Mouse (Mus musculus) cerebellum, postnatal 4 days (tissue): ENCODE results near the gene Rasgrp2.

Experiments used
- DNase-seq, 2 experiments: peaks; one replicate each; pipeline ENCODE4 v3.0.0; 2022; ENCODE audit warnings: low spot score in 2 of 2, mixed read lengths in 1 of 2

Gene Rasgrp2

DNA sequence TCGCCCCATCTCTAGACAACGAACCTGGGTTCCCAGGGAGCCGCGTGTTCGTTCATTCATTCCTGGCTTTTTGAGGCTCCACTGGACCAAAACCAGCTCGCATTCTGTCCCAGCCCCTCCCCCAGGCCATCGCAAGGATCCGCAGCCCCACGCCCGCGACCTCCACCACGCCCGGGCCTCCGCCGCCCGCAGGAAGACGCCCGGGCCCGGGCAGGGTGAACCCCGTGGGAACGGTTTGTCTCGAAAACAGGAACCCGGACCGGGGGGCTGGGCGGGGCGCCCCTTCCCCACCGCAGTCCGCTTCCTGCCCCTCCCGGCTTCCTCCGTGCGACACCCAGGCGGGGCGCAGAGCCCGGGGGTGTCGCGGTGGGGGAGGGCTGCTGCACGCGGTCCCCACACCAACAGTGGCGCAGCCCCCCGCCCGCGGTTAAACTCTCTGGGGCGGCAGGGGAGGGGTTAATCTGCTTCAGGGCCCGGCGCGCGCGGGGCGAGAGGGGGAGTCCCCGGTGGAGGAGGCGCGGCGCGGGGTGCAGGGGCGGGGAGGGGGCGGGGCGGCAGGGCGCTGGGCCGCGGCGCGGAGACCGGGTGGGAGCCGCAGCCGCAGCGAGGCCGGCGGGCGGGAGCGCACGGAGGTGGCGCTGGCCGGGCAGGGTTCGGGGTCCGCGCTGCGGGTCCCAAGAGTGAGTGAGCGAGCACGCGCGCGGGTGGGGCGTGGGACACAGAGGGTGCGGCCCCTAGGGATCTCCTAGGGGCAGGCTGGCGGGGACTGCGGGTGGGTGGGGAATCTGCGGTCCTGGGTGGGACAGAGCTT is at the start of gene Rasgrp2:
Gene Rasgrp2, plus strand, starts transcription at position 56 of the 811 bp plus-strand sequence.
- DNase-seq: no peak

DNA sequence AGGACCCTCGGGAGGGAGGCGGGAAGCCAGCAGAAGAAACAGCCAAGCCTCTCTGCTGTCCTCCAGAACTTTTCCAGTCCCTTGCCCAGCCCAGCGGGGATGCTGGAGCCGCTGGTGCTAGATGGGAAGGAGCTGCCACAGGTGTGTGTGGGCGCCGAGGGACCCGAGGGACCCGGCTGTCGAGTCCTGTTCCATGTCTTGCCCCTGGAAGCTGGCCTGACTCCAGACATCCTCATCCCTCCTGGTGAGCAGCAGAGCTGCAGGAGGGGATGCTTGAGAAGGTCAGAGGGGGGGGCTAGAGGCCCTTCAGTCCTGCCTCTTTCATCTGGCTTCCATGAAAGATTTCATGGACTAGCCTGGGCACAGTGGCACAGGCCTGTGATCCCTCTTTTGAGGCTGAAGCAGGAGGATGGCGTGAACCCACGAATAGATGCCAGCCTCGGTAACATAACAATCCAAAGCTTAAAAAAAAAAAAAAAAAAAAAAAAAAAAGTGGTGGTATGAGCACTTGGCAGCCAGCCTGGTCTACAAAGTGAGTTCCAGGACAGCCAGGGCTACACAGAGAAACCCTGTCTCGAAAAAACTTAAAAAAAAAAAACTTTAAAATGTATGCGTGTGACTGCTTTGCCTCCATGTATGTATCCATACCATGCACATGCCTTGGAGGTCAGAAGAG is 47.6 kb upstream of the Rasgrp2 start:
- no peak for DNase-seq

DNA sequence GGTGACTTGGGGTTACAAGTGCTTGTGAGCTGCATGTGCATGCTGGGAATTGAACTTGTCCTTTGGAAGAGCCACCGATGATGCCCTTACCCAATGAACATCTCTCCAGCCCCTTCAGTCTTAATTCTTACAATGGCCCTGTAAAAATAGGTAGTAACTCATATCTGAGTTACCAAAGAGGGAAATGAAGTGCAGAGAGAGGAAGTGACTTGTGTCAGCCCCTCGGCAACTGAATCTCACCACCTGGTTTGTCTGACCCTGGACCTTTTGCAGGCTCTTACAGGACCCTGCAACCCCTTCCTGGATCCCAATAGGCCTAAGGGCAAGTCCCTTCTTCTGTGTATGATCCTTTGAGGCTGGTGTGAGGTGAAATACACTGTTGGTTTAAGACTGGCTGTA is 47.0 kb upstream of the Rasgrp2 start:
- no peak for DNase-seq

DNA sequence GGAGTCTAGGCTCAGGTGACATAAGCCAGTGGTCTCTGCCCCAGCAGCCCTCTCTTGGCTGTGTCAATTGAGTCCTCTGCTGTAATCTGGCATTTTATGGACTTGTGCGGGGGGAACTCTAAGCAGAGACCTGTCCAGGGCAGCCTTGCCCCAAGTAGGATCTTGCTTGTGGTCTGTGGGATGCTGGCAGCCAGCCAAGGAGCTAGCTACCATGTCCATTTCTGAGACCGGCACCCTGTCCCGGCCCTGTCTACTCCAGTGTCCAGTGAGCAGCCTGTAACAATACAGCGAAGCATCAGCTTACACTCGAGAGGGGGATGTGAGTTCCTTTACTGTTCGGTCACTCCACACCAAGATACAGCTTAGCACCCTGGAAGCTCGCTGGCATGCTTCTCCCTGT is 45.1 kb upstream of the Rasgrp2 start:
- no peak for DNase-seq

DNA sequence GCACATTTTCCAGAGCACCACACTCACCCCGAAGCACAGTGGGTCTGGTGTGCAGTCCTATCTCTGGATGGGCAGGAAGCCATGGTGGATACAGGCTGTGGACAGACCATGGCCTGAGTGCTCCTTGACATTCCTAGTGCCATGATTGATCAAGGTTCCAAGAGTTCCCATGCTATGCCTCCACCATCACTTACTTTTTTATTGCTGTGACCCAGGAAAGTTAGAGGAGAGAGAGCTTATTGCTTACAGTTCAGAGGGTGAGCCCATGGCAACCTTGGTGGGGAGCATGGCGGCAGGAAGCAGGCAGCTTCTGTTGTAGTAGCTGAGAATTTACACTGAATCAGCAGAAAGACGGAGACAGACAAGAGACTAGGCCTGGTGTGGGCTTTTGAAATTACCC is 37.8 kb upstream of the Rasgrp2 start:
- no peak for DNase-seq

DNA sequence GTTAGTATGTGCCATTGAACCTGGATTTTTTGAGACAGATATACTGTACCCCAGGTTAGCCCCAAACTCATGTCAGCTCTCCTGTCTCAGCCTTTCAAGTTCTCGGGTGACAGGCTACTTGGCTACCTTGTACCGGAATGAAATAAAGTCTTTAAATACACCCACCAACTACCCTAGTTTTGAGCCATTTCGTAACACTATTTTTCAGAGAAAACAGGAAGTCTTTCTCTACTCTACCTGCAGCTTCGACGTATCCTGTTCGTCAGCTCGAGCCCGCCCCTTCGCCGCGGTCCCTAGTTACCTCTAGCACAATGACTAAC is 36.1 kb upstream of the Rasgrp2 start:
- no peak for DNase-seq

DNA sequence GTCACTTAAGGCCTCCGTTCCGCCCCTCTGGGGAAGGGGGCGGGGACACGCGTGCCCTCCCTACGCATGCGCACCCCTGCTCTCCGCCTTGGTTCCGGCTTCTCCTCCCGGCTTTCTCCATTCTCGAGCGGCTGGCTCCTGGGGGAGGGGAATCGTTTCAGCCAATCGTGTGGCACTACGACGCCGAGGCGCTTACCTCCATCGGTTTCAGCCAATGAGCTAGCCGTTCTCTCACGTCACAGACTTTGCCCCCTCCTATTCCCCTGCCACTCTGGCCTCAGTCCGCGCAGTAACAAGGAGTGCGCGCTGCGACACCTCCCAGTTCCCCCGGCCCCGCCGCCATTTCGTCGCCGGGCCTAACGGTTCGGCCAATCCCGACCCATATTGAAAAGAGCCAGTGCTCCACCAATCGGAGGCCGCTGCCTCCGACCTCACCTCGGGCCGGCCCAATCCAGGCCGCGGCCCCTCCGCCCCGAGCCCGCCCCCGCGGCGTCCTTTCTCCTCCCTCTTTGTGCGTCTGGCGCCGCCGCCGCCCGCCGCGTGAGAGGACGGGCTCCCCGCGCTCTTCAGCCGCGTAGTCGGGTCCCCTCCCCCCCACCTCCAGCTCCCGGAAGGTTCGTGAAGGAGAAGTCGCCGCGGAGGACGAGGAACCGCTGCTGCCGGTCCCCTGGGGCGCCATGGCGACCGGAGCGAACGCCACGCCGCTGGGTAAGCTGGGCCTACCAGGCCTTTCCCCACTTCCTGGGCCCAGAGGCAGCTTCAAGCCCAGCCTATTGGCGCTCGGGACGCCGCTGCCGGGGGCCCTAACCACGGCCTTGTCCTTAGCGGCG is 35.5 kb upstream of the Rasgrp2 start, which contains the start of gene Sf1:
Gene Sf1, plus strand, starts transcription at position 280 of the 830 bp plus-strand sequence.
- DNase-seq: peak; percentile 97 to 99

DNA sequence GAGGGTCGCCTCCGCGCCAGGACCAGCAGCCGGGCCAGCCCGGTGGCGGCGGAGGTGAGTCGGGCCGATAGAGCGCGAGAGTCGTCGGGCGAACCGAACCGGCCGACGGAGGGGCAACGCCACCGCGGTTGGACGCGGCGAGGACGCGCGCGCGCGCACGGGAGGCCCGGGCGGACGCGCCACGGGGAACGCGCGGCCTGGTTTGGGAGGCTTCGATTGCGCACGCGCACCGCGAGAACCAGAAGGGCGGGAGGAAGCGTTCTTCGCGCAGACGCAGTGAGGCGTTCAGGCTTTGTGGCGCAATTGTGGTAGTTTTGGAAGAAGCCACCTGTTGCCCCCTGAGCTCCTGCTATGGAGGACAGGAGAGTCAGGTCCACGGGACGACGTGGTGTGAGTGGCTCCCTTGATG is 34.8 kb upstream of the Rasgrp2 start:
- DNase-seq: peak; percentile 84 to 93

DNA sequence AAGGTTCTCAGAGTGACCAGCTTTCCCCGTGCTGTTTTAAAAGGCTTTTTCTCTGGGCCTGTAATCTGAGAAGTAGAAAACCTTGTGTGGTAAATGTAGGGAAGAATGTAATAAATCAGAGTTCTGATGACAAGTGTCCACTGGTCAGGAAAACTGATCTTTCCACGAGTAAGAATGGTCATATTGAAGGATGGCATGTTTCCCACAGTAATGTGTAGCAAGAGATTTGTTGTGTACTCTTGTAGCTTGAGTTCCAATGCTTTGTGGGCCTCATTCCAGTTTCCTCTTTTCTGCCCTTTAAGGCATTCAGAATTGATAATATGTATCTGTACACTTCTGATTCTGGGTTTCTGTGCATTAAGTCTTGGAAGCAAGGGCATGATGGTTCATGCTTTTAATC is 34.3 kb upstream of the Rasgrp2 start:
- no peak for DNase-seq

DNA sequence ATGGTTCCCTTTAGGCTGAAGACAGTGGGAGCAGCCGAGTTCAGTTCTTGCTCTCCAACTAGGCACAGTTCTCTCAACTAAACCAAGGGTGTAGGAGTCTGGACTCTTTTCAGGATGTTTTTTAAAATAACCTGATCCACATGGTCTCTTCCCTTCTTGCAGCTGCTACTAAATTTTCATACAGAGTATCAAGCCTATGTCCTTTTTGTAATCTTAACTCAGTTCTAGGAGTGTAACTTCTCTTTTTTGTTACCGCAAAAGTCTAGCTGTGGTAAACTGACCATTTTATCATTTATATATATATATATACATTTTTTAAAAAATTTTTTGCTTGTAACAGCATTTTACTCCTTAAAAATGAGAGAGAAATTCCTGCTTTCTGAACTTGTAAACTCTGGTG is 29.0 kb upstream of the Rasgrp2 start:
- DNase-seq: no peak

DNA sequence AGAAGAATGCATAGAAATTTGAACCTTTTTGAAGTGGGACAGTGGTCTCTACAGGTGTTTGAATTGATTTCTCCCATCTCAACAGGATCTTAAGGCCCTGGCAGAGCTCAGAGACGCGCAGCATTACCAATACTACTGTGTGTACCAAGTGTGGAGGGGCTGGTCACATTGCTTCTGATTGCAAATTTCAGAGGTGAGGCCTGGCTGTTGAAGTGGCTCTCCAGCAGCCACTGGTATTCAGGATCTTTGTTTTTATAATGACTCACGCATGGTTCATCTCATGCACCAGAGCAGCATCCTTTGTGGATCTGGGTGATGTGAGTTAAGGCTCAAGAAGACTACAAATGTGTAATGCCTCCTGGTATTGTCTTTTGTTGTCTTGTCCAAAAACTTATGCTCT is 26.7 kb upstream of the Rasgrp2 start:
- DNase-seq: no peak

DNA sequence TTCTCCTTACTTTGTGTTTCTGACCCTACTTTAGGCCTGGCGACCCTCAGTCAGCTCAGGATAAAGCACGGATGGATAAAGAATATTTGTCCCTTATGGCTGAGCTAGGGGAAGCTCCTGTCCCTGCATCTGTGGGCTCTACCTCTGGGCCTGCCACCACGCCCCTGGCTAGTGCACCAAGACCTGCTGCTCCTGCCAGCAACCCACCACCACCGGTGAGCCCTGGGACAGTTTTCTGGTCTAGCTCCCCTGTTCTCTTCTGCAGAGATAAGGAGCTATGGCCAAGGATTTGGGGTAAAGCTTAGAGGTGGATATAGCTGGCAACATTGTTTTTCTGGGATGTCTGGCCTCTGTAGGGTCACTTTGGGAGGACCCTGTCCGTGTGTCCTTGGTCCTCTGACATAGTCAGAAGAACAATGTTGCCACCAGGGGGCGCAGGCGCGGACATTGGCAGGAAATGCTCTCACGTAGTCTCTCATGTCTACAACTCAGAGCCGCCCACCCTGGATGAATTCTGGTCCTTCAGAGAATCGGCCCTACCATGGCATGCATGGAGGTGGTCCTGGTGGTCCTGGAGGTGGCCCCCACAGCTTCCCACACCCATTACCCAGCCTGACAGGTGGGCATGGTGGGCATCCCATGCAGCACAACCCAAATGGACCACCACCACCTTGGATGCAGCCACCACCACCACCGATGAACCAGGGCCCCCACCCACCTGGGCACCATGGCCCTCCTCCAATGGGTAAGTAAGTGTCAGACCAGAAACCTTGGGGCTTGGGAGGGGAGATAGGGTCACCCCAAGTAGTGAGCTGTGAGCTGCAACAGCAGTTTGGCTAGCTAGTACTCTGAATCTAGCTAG is 25.4 kb upstream of the Rasgrp2 start:
- peak; percentile 79 to 90 for DNase-seq

DNA sequence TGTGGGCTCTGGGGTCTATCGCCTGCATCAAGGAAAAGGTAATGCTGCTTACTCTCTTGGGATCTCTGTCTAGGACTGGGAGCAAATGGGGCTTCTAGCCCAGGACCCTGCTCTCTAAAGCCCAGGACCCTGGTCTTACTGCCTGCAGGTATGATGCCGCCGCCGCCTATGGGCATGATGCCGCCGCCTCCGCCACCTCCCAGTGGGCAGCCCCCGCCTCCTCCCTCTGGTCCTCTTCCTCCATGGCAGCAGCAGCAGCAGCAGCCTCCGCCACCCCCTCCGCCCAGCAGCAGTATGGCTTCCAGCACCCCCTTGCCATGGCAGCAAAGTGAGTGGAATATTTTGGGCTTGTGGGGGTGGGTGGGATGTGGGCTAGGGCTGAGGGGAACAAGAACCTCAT is 24.6 kb upstream of the Rasgrp2 start:
- DNase-seq: no peak

DNA sequence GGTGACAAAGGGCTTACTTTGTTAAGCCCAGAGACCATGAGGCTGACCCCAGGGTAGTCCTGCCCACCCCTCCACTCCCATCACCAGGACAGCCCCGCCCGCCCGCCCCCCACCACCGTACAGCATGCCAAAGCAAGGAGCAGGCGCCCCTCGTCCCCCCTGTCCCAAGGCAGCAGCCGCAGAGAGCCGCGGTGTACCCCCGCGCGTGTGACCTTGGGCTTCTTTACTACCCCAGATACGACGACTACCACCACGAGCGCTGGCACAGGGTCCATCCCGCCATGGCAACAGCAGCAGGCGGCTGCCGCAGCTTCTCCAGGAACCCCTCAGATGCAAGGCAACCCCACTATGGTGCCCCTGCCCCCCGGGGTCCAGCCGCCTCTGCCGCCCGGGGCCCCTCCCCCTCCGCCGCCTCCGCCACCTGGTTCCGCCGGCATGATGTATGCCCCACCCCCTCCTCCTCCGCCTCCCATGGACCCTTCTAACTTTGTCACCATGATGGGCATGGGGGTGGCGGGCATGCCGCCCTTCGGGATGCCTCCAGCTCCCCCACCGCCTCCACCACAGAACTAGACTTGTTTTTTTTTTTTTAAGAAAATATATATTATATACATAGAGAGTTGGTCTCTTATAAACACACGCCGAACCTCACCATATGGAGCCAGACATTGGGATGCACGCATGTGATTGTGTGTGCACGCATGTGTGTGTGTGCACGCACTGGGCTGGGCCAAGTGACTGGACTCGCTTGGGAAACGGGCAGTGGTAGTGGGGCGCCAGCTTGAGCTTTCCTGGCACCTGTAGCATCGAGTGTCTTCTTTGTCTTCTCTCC is 23.5 kb upstream of the Rasgrp2 start:
- DNase-seq: no peak

DNA sequence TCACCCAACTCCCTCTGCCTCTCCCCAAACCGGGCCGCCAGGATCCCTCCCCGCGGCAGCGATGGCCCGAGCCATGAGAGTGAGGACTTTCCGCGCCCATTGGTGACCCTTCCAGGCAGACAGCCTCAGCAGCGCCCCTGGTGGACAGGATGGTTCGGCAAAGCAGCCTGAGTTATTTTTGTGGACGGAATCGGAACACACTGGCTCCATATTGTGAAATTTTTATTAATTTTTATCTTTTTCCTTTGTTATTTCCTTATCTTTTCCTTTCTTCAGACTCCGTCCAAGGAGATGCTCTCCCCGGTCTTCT is 22.9 kb upstream of the Rasgrp2 start:
- peak; percentile 66 to 82 for DNase-seq

DNA sequence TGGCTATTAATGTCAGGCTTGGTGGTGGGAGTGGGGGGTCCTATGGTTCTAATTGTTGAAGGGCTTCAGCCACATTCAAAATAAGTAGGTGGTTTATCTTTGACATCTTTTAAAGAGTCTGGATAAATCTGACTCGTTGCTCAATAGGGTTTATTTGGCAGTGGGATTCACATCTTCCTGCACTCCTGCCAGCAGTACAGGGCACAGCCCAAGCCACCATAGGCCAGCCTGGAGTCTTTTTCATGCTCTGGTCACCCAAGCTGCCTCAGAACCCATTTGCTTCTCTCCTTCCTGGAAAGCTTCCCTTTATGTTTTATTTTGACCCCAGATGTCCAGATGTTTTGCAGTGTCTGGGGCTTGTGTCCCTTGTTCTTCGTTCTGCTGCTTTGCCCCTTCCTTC is 22.5 kb upstream of the Rasgrp2 start:
- no peak for DNase-seq

DNA sequence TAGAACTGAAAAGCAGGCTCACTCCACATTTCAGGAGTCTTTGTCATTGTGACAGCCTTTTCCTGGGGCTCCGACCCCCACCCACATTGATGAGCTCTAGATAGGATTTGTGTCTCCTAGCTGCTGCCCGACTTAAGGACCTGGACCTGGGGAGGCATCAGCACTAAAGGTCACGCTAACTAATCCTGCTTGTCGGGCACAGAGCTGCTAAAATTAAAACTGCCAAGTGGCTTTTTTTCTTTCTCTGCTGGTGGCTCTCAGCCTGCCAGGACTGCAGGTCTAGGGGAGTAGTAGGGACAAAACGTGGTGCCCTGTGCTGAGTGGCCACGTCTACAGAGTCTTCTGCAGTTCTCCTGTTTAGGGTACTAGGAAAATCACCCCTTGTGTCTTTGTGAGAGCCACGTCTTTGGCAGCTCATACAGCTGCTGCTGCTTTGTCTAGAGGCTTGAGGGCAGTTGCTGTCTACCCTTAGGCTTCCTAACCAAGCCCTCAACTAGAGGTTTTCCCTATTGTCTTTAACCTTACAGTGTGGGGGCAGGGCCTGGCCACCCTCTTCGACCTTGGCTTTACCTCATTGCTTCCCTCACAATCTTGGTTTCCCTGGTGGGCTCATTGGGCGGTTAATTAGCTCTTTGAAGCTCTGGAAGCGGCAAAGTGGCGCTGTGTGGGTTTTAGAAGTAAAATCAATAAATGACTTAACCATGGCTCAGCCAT is 21.7 kb upstream of the Rasgrp2 start:
- no peak for DNase-seq

DNA sequence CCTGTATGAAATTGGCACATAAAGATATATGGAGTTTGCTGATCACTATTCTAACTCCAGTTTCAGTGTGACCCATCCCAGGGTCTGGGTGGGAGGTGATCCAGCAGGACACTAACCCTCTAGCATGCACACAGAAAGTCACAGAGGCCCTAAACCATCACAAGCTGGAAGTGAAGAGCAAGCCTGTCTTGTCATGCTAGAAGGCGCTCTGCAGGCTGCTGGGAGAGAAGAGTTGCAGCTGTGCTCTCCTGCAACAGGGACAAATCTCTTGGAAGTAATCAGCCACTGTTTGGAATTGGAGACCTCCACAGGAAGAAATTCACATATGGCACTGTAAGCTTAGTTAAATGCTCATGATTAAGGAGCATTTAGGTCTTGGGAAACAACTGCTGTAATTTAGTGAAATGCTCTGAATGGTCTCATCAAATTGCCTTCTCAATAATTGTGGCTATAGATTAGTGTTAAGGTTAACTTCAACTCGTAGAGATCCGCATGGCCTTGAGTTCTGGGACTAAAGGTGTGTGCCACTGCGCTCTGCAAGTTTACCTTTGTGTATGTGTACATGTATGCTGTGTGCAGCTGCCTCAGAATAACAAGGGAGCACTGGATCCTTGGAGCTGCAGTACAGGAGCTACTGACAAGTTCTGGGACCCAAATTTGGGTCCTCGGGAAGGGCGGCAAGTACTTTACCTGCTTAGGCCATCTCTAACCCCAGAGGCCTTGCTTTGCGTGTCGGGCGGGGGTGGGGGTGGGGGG is 18.6 kb upstream of the Rasgrp2 start:
- DNase-seq: no peak

DNA sequence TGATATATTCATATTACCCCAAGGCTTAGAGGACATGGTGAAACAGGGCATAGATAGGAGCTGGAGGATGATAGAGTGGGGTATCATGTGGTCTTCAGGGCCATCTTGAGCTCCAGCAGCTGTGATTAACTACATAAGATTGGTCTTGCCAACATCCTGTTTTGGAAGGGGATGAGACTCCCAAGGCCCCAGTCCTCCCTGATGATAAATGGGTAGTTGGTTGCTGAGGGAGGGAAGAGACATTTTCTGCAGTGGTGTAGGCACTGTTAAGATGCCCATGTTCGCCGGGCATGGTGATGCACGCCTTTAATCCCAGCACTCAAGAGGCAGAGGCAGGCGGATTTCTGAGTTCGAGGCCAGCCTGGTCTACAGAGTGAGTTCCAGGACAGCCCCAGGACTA is 17.9 kb upstream of the Rasgrp2 start:
- DNase-seq: no peak
